Mouse (Mus musculus) embryonic facial prominence, embryonic 13.5 days (tissue): ENCODE data around the gene Naa60. TPM values are rescaled to one million over a fixed set of nuclear protein-coding genes. Genes with fewer than 3 reads are reported as not detected.
"Not testable (repeated sequence)": the region's sequence is repeated elsewhere in the genome, so short reads cannot be mapped to it uniquely, and the experiment has no call there.

Experiments
- ATAC-seq: fragments of 200-750 bp; cut with Nextera tagmentation; 2 replicates; pipeline ENCODE4 v1.8.0; 2017; ENCODE audit warnings: low read depth; ENCODE audit not compliant: insufficient number of reproducible peaks, insufficient read depth, low FRiP score, low TSS enrichment
- H3K27ac ChIP-seq: fragments of 300-500 bp; sonication (generic); 2 replicates; pipeline ENCODE4 v1.5.1; 2015; ENCODE audit warnings: moderate library complexity, mild to moderate bottlenecking, inconsistent platforms
- H3K27me3 ChIP-seq: fragments of 300-500 bp; sonication (generic); 2 replicates; pipeline ENCODE4 v1.6.1; 2015; ENCODE audit warnings: mild to moderate bottlenecking, inconsistent platforms
- H3K36me3 ChIP-seq: fragments of 300-500 bp; sonication (generic); 2 replicates; pipeline ENCODE4 v1.6.1; 2015; ENCODE audit warnings: mild to moderate bottlenecking, inconsistent platforms
- H3K4me1 ChIP-seq: fragments of 300-500 bp; sonication (generic); 2 replicates; pipeline ENCODE4 v1.6.1; 2015; ENCODE audit warnings: inconsistent platforms
- H3K4me2 ChIP-seq: fragments of 300-500 bp; sonication (generic); 2 replicates; pipeline ENCODE4 v1.6.1; 2015; ENCODE audit warnings: moderate library complexity, mild to moderate bottlenecking, inconsistent platforms
- H3K4me3 ChIP-seq: fragments of 300-500 bp; sonication (generic); 2 replicates; pipeline ENCODE4 v1.5.1; 2015; ENCODE audit warnings: mild to moderate bottlenecking, inconsistent platforms
- H3K9ac ChIP-seq: fragments of 300-500 bp; sonication (generic); 2 replicates; pipeline ENCODE4 v1.6.1; 2015; ENCODE audit warnings: mild to moderate bottlenecking, inconsistent platforms
- H3K9me3 ChIP-seq: fragments of 300-500 bp; sonication (generic); 2 replicates; pipeline ENCODE4 v1.6.1; 2016; ENCODE audit warnings: inconsistent platforms
- WGBS: fragments of 180-500 bp; shearing (Covaris S2); methylation state at CpG from one replicate; pipeline ENCODE4 v1.1.7; 2015; ENCODE audit warnings: mixed read lengths; 5-methylcytosine and 5-hydroxymethylcytosine counted together
- polyA plus RNA-seq: library from polyadenylated mRNA; unstranded; fragments of >200 nt; fragmentation: Nextera tagmentation; extraction: Ambion mirVana; gene quantifications from 2 replicates; pipeline ENCODE4 v1.2.1, GENCODE M21; 2015

Naa60 gene
- polyA plus RNA-seq, 1 experiment from 2014 or later, result 55.4 TPM

DNA sequence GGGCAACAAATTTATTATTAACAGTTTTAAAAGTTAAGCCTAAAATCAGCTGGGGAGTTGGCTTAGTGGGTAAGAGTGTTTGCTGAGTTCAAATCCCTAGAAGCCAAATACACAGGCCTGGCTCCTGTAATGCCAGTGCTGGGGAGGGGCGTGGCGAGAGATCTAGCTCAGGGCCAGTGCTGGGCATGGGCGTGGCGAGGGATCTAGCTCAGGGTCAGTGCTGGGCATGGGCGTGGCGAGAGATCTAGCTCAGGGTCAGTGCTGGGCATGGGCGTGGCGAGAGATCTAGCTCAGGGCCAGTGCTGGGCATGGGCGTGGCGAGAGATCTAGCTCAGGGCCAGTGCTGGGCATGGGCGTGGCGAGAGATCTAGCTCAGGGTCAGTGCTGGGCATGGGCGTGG is 20.9 kb upstream of the Naa60 start:
- H3K9me3 ChIP-seq, ATAC-seq, H3K9ac ChIP-seq, H3K27ac ChIP-seq, H3K27me3 ChIP-seq, H3K36me3 ChIP-seq, H3K4me3 ChIP-seq, H3K4me2 ChIP-seq: not testable (repeated sequence)
- H3K4me1 ChIP-seq, result peaks cover 11% of the 10 kb centered on the region; the same call in 1 of the 2 replicates
- 87% methylated on average over 13 of the region's 13 CpGs for WGBS

DNA sequence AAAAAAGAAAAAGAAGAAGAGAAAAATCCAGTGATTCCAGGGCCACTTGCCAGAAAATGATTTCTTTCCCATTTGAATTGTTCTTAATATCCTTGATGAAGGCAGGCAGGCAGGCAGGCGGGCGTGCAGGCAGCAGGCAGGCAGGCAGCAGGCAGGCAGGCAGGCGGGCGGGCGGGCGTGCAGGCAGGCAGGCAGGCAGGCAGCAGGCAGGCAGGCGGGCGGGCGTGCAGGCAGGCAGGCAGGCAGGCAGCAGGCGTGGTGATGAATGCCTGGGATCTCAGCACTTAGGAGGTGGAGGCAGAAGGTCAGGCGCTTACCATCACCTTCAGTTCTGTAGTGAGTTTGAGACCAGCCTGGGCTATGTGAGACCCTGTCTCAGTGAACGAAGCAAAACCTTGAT is 19.6 kb upstream of the Naa60 start:
- Histone ChIP-seq H3K9ac (no peak overlapping the region), H3K36me3 (peaks cover 15% of the 10 kb centered on the region; the same call in 1 of the 2 replicates), H3K4me1 (peaks cover 7% of the 10 kb centered on the region; the same call in 1 of the 2 replicates), H3K9me3 (no peaks in the 10 kb centered on the region), H3K4me3 (no peak overlapping the region), H3K27me3 (no peaks in the 10 kb centered on the region), H3K27ac (no peak overlapping the region), H3K4me2 (no peak overlapping the region)
- ATAC-seq, result no peak
- 31% methylated on average over 12 of the region's 12 CpGs for WGBS

DNA sequence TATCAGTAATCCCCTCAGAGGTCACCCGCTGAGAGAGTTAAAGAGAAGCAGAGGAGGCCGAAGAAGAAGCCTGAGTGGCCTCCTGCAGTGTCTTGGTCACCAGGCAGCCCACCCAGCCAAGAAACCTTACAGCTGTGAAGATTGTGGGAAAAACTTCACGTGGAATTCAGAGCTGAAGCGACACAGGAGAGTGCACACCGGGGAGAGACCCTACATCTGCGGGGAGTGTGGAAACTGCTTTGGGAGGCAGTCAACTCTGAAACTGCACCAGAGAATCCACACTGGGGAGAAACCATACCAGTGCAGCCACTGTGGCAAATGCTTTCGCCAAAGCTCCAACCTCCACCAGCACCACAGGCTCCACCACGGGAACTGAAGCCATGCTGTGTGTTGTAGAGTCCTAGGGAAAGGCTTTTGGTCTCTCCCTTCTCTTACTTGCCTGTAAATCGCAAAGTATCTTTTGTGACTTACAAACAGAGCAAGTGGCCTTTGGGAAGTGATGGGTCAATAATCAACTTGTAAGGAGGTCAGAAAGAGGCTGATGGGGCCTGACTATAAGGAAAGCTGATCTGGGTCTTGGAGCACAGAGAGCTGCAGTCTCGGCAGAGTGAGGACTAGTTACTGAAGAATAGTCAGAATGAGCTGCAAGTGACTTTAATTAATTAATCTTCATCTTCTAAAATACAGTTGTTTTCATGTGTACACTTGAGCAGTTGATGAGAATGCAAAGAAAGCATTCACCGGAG is 17.6 kb upstream of the Naa60 start:
- H3K36me3 ChIP-seq, result peaks cover 15% of the 10 kb centered on the region; the same call in 1 of the 2 replicates
- no peaks in the 10 kb centered on the region for H3K9me3 ChIP-seq
- 59% methylated on average over 11 of the region's 11 CpGs for WGBS
- H3K27me3 ChIP-seq, result no peaks in the 10 kb centered on the region
- ATAC-seq, result no peak
- H3K27ac ChIP-seq, result no peak overlapping the region
- H3K4me1 ChIP-seq, result 0 out of 2 replicates have a peak, but pooled peaks cover 2% of the 10 kb centered on the region
- no peak overlapping the region for H3K4me2 ChIP-seq
- H3K9ac ChIP-seq, result no peak overlapping the region
- H3K4me3 ChIP-seq, result no peak overlapping the region

DNA sequence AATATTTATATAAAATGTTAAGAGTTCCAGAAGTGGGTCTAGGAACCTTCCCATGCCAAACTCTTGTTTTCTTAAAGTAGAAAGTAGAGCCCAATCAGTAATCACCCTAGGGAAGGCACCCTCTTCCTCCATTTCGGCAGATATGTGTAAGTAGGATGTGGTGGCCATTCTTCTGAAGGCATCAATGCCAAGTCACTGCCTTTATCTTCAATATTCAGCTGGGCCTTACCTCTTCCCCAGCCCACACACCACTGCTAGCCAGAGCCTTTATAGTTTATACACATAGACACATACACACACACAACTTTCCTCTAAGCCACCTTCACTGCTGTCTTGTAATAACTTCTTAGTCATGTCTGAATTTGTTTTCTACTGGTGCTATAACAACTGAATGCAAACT is 16.4 kb upstream of the Naa60 start:
- 94% methylated on average over 1 of the region's 1 CpGs for WGBS
- ATAC-seq, result no peak
- H3K27ac ChIP-seq, result no peak overlapping the region

GRCm38 (mm10) chr16:3859254-3859653 is 12.9 kb upstream of the Naa60 start:
- 88% methylated on average over 4 of the region's 4 CpGs for whole genome bisulfite sequencing
- H3K27ac ChIP-seq, result no peak overlapping the region
- no peak for ATAC-seq

More for the DNA sequence above, 16.4 kb upstream of the Naa60 start:
- Histone ChIP-seq H3K9ac (no peak overlapping the region), H3K4me2 (no peak overlapping the region), H3K4me3 (no peak overlapping the region), H3K27me3 (no peaks in the 10 kb centered on the region), H3K4me1 (0 out of 2 replicates have a peak, but pooled peaks cover 2% of the 10 kb centered on the region), H3K36me3 (peaks cover 18% of the 10 kb centered on the region), H3K9me3 (no peaks in the 10 kb centered on the region)

GRCm38 (mm10) chr16:3871815-3872214 is 360 bp upstream of the Naa60 start:
- H3K27me3 ChIP-seq, result no peaks in the 10 kb centered on the region
- peak overlapping the region; percentile 58 for H3K4me3 ChIP-seq
- H3K4me1 ChIP-seq, result peaks cover 14% of the 10 kb centered on the region
- no peaks in the 10 kb centered on the region for H3K9me3 ChIP-seq
- H3K27ac ChIP-seq, result peak overlapping the region; percentile 33; the same call in 1 of the 2 replicates
- H3K9ac ChIP-seq, result peak overlapping the region; percentile 77
- peaks cover 24% of the 10 kb centered on the region for H3K36me3 ChIP-seq
- ATAC-seq, result no peak
- 2% methylated on average over 16 of the region's 16 CpGs for WGBS
- peak overlapping the region; percentile 91 for H3K4me2 ChIP-seq

More at GRCm38 (mm10) chr16:3859254-3859653, 12.9 kb upstream of the Naa60 start:
- Histone ChIP-seq H3K4me1 (0 out of 2 replicates have a peak, but pooled peaks cover 2% of the 10 kb centered on the region), H3K4me3 (no peak overlapping the region), H3K36me3 (peaks cover 32% of the 10 kb centered on the region), H3K9me3 (no peaks in the 10 kb centered on the region), H3K27me3 (no peaks in the 10 kb centered on the region), H3K9ac (no peak overlapping the region), H3K4me2 (no peak overlapping the region)

DNA sequence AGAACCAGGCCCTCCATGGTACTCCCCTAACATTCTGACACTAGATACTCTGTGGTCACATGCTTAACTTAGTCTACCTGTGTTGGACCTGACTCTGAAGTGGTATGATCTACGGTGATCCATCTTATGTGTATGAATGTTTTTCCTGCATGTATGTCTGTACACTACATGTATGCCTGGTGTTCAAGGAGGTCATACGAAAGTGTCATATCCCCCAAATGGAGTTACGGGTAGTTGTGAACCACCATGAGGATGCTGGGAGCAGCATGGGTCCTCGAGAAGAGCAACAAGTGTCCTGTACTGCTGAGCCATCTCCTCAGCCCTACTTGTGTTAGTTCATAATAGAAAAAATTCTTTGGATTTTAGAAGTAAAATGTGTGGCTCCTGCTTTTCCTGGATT is 4.2 kb downstream of the Naa60 start:
- Histone ChIP-seq H3K36me3 (peaks cover 15% of the 10 kb centered on the region; the same call in 1 of the 2 replicates), H3K4me1 (peaks cover 12% of the 10 kb centered on the region), H3K4me3 (no peak overlapping the region), H3K27ac (no peak overlapping the region), H3K9me3 (no peaks in the 10 kb centered on the region), H3K27me3 (no peaks in the 10 kb centered on the region), H3K4me2 (no peak overlapping the region), H3K9ac (no peak overlapping the region)
- ATAC-seq, result no peak
- WGBS, result 94% methylated on average over 4 of the region's 4 CpGs

GRCm38 (mm10) chr16:3884201-3885064 is 12.3 kb downstream of the Naa60 start, which contains the start of the genes Zfp597 and Gm20695:
TSS of gene Zfp597 (minus strand) at chr16:3884561.
TSS of gene Gm20695 (plus strand) at chr16:3884648.
- peaks cover 7% of the 10 kb centered on the region; the same call in 1 of the 2 replicates for H3K36me3 ChIP-seq
- under 1% methylated on average over 83 of the region's 88 CpGs for WGBS
- peak within 1 kb of the TSS; percentile 82 for H3K9ac ChIP-seq
- ATAC-seq, result peak; percentile 98
- H3K4me2 ChIP-seq, result peak within 1 kb of the TSS; percentile 71
- H3K4me1 ChIP-seq, result peaks cover 14% of the 10 kb centered on the region
- H3K9me3 ChIP-seq, result no peaks in the 10 kb centered on the region
- H3K27ac ChIP-seq, result peak within 1 kb of the TSS; percentile 92
- no peaks in the 10 kb centered on the region for H3K27me3 ChIP-seq
- peak within 1 kb of the TSS; percentile 74 for H3K4me3 ChIP-seq

DNA sequence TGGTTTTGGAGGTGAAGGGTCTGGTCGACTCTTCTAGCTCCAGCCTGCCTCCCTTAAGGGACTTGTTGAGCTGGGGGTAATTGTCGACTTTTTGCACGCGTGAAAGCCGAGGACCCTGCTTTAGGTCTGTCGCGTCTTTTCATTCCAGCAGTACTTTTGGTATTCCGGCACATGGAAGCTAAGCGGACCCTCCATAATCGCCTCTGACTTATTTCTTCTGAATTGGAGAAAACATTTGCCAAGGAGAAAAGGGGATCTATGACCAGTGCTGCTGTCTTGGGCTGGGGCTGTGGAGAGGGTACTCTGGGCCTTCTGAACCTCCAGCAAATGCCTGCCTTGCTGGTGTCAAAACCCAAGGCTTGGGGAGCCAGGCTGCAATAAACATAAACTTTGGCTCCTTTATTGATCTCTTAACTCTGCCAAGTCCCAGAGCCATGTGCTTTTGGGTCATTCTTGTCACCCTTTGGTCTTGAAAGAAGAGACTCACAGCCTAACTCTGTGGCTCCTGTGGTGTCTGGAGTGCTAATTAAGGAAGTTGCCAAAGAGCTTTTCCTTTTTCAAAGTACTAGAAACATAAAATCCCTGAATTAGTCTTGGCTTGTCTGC is 13.0 kb downstream of the Naa60 start:
- Histone ChIP-seq H3K9me3 (no peaks in the 10 kb centered on the region), H3K36me3 (peaks cover 4% of the 10 kb centered on the region; the same call in 1 of the 2 replicates), H3K4me1 (peaks cover 14% of the 10 kb centered on the region), H3K27me3 (no peaks in the 10 kb centered on the region), H3K9ac (peak overlapping the region; percentile 82), H3K4me2 (peak overlapping the region; percentile 71), H3K4me3 (peak overlapping the region; percentile 74), H3K27ac (peak overlapping the region; percentile 92)
- no peak for ATAC-seq
- WGBS, result 4% methylated on average over 10 of the region's 10 CpGs

DNA sequence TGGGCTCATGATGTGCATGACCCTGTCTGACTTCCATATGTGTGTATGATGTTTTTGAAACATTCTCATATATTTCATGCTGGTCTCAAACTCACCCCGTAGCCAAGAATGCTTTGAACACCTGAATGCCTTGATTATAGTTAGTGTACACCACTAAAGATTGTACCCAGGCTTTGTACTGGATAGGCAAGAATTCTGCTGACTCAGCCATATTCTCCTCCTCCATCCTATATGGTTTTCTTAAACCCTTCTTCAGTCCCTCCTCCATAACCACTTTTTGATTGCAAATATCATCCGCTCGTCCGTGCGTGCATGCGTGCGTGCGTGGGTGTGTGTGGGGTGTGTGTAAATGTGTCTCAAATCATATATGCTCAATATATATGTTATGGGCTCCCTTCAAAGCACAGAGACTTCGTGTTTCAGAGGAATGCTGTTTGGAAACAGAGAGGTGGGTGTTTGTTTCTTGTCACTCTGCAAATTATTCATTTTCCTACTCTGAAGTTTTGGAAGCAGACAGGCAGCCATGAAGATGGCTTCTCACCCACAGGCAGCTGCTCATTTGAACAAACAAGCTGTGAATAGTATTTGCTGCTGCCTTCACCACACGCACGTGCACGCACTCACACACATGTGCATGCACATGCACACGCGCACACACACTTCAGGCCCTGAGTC is 19.6 kb downstream of the Naa60 start:
- no peak overlapping the region for H3K9ac ChIP-seq
- 95% methylated on average over 14 of the region's 14 CpGs for WGBS
- peaks cover 21% of the 10 kb centered on the region for H3K36me3 ChIP-seq
- H3K27me3 ChIP-seq, result no peaks in the 10 kb centered on the region
- no peak for ATAC-seq
- no peaks in the 10 kb centered on the region for H3K9me3 ChIP-seq
- H3K4me2 ChIP-seq, result no peak overlapping the region
- H3K4me1 ChIP-seq, result peaks cover 10% of the 10 kb centered on the region; the same call in 1 of the 2 replicates
- no peak overlapping the region for H3K4me3 ChIP-seq
- H3K27ac ChIP-seq, result no peak overlapping the region

GRCm38 (mm10) chr16:3893739-3894138 is 21.6 kb downstream of the Naa60 start:
- H3K4me3 ChIP-seq, result no peak overlapping the region
- H3K9ac ChIP-seq, result no peak overlapping the region
- no peak for ATAC-seq
- 82% methylated on average over 3 of the region's 3 CpGs for WGBS
- H3K4me1 ChIP-seq, result peaks cover 10% of the 10 kb centered on the region; the same call in 1 of the 2 replicates
- H3K36me3 ChIP-seq, result peaks cover 30% of the 10 kb centered on the region
- no peaks in the 10 kb centered on the region for H3K27me3 ChIP-seq
- H3K27ac ChIP-seq, result no peak overlapping the region
- H3K9me3 ChIP-seq, result no peaks in the 10 kb centered on the region
- H3K4me2 ChIP-seq, result no peak overlapping the region
